Mouse (Mus musculus): ENCODE results near the gene Sgo2a. TPM values are rescaled to one million over a fixed set of nuclear protein-coding genes. Genes with fewer than 3 reads are reported as not detected.
A peak's percentile ranks its signal among the peaks of the same experiment; 100 is the strongest.

Sgo2a gene
- total and polyA plus RNA-seq, 3 experiments: 1.1 to 4.2 (median 3.5) TPM

DNA sequence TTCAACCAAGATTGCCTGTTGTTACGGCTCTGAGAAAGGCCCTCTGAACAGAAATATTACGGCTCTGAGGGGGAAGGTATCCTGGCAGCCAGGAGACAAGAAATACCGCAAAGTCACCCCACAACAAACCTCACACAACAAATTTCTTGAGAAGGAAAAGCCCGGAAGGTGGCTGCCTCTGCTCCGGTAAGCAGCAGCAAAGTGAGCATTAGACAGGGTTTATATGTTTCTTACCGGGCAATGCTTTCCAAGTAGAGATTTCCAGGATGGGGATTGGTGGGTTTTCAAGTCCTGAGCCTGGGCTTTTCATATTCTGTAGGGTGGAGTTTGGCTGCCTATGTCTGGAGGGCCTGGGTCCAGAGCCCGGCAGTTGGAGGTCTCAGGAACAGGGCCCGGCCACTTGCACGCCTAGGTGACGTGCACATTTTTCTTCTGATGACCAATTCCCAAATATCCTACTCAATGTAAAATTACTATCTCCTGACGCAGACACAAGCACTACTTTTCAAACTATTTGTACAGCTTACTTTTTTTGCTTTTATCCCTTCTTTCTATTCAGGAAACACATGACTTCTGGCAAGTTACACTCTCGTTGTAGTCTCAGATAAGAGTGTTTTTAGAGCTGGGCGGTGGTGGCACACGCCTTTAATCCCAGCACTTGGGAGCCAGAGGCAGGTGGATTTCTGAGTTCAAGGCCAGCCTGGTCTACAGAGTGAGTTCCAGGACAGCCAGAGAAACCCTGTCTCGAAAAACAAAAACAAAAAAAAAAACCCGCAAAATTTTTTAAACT is 42.0 kb upstream of the Sgo2a start:
- TF ChIP-seq POLR2A (IDR thresholded peaks at IDR 0.05; ENCODE audit: insufficient read depth, low read depth, low read length) (no peak), EP300 (IDR thresholded peaks at IDR 0.05; ENCODE audit: insufficient read depth, low read depth, low read length) (no peak), CTCF (IDR thresholded peaks at IDR 0.05) (no peak)
- H3K79me2 ChIP-seq (replicated peaks; ENCODE audit: control insufficient read depth, insufficient read depth, low read length): no peaks in the 10 kb centered on the region
- intact Hi-C loops (cut with DNase I): no loop called here

DNA sequence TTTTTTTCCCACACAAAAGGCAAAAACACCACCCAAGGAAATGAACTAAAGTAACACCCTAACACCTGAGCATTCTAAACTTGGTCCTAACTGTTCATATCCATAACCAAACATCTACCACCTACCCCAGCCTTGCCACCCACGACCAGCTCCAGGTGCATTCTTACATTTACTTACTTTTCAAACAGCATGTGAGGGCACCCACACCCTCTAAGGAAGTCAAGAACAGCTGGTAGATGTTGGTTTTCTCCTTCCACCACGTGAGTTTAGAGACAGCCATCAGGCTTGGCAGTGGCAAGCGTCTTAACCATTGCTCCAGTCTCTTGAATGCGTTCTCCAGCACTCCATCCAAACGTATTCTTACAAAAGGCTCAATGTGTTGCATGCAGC is 41.4 kb upstream of the Sgo2a start:
- WGBS: 85% methylated on average over 5 of the region's 5 CpGs
- H3K4me1 ChIP-seq (ENCODE audit: control insufficient read depth, insufficient read depth, low read length): no peaks in the 10 kb centered on the region
- H3K79me2 ChIP-seq (replicated peaks; ENCODE audit: control insufficient read depth, insufficient read depth, low read length): no peaks in the 10 kb centered on the region
- H3K27me3 ChIP-seq (ENCODE audit: control insufficient read depth, insufficient read depth, low read length): no peaks in the 10 kb centered on the region
- no peak overlapping the region for H3K9ac ChIP-seq (ENCODE audit: low read depth, low read length)
- intact Hi-C loops (cut with DNase I): no loop called here
- TF ChIP-seq CTCF (IDR thresholded peaks at IDR 0.05): no peak
- TF ChIP-seq POLR2A (IDR thresholded peaks at IDR 0.05; ENCODE audit: insufficient read depth, low read depth, low read length): no peak
- no peak for TF ChIP-seq EP300 (IDR thresholded peaks at IDR 0.05; ENCODE audit: insufficient read depth, low read depth, low read length)
- no peak overlapping the region for H3K4me3 ChIP-seq
- no peak for DNase-seq
- no peaks in the 10 kb centered on the region for H3K36me3 ChIP-seq (ENCODE audit: control insufficient read depth, insufficient read depth, low read length)
- H3K27ac ChIP-seq: no peak overlapping the region

More for the DNA sequence above, 42.0 kb upstream of the Sgo2a start:
- H3K27me3 ChIP-seq (ENCODE audit: control insufficient read depth, insufficient read depth, low read length): no peaks in the 10 kb centered on the region
- 79% methylated on average over 16 of the region's 16 CpGs for WGBS
- no peak for DNase-seq
- no peaks in the 10 kb centered on the region for H3K4me1 ChIP-seq (ENCODE audit: control insufficient read depth, insufficient read depth, low read length)
- H3K9ac ChIP-seq (ENCODE audit: low read depth, low read length): no peak overlapping the region
- H3K27ac ChIP-seq: no peak overlapping the region
- H3K4me3 ChIP-seq: no peak overlapping the region
- H3K36me3 ChIP-seq (ENCODE audit: control insufficient read depth, insufficient read depth, low read length): no peaks in the 10 kb centered on the region

DNA sequence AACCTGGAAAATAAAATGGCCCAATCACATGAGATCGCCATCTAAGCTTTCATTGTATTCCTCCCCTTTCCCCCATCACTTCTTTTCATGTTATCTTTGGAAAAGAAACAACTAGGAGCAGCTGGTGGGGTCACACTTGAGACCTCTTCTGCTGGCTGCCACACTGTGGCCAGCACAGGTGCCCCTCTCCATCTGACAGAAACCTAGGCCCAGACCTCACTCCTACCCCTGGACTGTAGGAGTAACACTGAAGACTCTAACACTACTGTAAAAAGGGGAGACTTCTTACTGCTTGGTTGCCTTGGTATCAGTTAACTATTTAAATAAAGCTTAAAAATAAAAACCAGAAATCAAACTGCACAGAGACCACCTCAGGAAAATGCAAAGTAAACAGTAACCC is 40.0 kb upstream of the Sgo2a start:
- Histone ChIP-seq H3K27me3 (ENCODE audit: control insufficient read depth, insufficient read depth, low read length) (no peaks in the 10 kb centered on the region), H3K4me1 (ENCODE audit: control insufficient read depth, insufficient read depth, low read length) (no peaks in the 10 kb centered on the region), H3K27ac (no peak overlapping the region), H3K9ac (ENCODE audit: low read depth, low read length) (no peak overlapping the region), H3K36me3 (ENCODE audit: control insufficient read depth, insufficient read depth, low read length) (no peaks in the 10 kb centered on the region), H3K79me2 (replicated peaks; ENCODE audit: control insufficient read depth, insufficient read depth, low read length) (no peaks in the 10 kb centered on the region), H3K4me3 (no peak overlapping the region)
- 90% methylated on average over 1 of the region's 1 CpGs for WGBS
- TF ChIP-seq POLR2A (IDR thresholded peaks at IDR 0.05; ENCODE audit: insufficient read depth, low read depth, low read length) (no peak), EP300 (IDR thresholded peaks at IDR 0.05; ENCODE audit: insufficient read depth, low read depth, low read length) (no peak), CTCF (IDR thresholded peaks at IDR 0.05) (no peak)
- intact Hi-C loops (cut with DNase I): no loop called here
- DNase-seq: no peak

DNA sequence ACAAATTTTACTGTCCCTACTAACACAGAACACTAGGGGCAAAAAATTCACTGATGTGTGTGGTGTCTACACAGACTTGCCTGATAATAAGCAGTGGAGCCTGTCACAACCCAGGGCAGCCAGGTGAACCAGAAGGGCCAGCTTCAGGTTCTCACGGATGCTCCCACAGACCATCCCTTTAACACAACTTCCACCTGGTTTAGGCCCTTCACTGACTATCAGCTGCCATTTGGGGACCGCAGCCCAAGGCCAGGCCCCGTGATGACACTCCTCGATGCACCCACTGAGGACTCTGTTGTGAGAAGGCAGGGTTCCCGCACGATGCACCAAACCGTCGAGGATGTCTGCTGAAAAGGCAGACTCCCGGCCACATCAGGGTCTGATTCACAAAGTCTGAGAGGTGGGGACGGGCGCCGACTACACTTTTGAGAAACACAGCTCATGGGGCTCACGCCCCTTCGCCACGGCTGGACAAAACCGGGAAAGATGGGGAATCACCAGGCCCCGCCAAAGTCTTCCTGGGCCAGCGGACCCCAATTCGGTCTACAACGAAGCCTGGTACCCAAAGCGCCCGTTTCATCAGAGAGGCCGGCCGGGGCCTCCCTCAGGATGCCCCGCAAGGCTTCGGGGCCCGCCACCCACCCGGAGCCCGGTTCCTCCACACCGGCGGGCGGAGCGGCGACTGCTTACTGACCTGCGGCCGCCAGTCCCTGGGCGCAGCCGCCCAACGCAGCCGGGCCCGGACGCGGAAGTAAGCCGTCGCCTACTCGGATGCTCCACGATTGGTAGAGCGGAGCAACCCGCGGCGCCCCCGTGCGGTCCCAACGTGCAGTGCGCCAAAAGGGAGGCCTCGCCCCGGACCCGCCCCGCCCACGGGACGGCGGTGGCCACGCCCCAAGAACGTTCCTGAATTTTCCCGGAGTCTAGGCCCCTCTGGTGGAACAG is 26.2 kb upstream of the Sgo2a start:
- no peaks in the 10 kb centered on the region for H3K36me3 ChIP-seq (ENCODE audit: control insufficient read depth, insufficient read depth, low read length)
- H3K27ac ChIP-seq: peak overlapping the region; percentile 96
- TF ChIP-seq EP300 (IDR thresholded peaks at IDR 0.05; ENCODE audit: insufficient read depth, low read depth, low read length) (peak; percentile 57; the same call in 1 of the 2 replicates), CTCF (IDR thresholded peaks at IDR 0.05) (peak; percentile 95), POLR2A (IDR thresholded peaks at IDR 0.05; ENCODE audit: insufficient read depth, low read depth, low read length) (peak; percentile 73)
- intact Hi-C loops (cut with DNase I): loop anchor here (1.0 to 10.0 kb wide), 4 partner anchors 25 to 541 kb away; partner anchors contain the start of genes Sgo2a and Spats2l
- no peaks in the 10 kb centered on the region for H3K27me3 ChIP-seq (ENCODE audit: control insufficient read depth, insufficient read depth, low read length)
- no peaks in the 10 kb centered on the region for H3K4me1 ChIP-seq (ENCODE audit: control insufficient read depth, insufficient read depth, low read length)
- peak; percentile 96 to 98 for DNase-seq
- H3K79me2 ChIP-seq (replicated peaks; ENCODE audit: control insufficient read depth, insufficient read depth, low read length): no peaks in the 10 kb centered on the region
- WGBS: 1% methylated on average over 65 of the region's 65 CpGs
- H3K4me3 ChIP-seq: peak overlapping the region; percentile 93
- H3K9ac ChIP-seq (ENCODE audit: low read depth, low read length): peak overlapping the region; percentile 90

DNA sequence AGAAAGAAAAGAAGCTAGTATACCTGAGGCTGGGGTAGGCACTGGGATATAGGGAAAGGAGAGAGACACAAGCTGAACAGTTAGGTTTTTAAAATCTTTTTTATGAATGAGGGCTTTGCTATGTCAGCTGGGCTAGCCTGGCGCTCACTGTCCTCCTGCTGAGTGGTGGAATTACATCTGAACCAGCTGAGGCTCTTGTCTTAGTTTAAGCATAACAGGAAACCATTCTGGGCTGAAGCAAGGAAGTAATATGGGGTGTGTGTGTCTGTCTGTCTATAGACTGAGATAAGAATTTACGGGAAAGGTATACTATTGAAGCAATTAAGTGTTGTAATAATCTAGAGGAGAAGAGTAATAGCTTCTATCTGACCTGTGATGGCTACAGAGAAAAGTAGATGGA is 24.2 kb upstream of the Sgo2a start:
- TF ChIP-seq EP300 (IDR thresholded peaks at IDR 0.05; ENCODE audit: insufficient read depth, low read depth, low read length): no peak
- TF ChIP-seq POLR2A (IDR thresholded peaks at IDR 0.05; ENCODE audit: insufficient read depth, low read depth, low read length): no peak
- TF ChIP-seq CTCF (IDR thresholded peaks at IDR 0.05): no peak
- H3K36me3 ChIP-seq (ENCODE audit: control insufficient read depth, insufficient read depth, low read length): no peaks in the 10 kb centered on the region
- 72% methylated on average over 2 of the region's 2 CpGs for WGBS
- H3K4me1 ChIP-seq (ENCODE audit: control insufficient read depth, insufficient read depth, low read length): no peaks in the 10 kb centered on the region
- H3K79me2 ChIP-seq (replicated peaks; ENCODE audit: control insufficient read depth, insufficient read depth, low read length): no peaks in the 10 kb centered on the region
- H3K4me3 ChIP-seq: no peak overlapping the region
- intact Hi-C loops (cut with DNase I): loop anchor here (2.0 kb wide), 2 partner anchors 23 to 59 kb away; partner anchors contain the start of gene Sgo2a
- no peak overlapping the region for H3K27ac ChIP-seq
- H3K27me3 ChIP-seq (ENCODE audit: control insufficient read depth, insufficient read depth, low read length): no peaks in the 10 kb centered on the region
- no peak overlapping the region for H3K9ac ChIP-seq (ENCODE audit: low read depth, low read length)
- DNase-seq: no peak

Measured in heart, adult 2 months (tissue).